Mouse (Mus musculus): ENCODE results near the gene Mtcl1.
A peak's percentile ranks its signal among the peaks of the same experiment; 100 is the strongest.

Mtcl1 gene

DNA sequence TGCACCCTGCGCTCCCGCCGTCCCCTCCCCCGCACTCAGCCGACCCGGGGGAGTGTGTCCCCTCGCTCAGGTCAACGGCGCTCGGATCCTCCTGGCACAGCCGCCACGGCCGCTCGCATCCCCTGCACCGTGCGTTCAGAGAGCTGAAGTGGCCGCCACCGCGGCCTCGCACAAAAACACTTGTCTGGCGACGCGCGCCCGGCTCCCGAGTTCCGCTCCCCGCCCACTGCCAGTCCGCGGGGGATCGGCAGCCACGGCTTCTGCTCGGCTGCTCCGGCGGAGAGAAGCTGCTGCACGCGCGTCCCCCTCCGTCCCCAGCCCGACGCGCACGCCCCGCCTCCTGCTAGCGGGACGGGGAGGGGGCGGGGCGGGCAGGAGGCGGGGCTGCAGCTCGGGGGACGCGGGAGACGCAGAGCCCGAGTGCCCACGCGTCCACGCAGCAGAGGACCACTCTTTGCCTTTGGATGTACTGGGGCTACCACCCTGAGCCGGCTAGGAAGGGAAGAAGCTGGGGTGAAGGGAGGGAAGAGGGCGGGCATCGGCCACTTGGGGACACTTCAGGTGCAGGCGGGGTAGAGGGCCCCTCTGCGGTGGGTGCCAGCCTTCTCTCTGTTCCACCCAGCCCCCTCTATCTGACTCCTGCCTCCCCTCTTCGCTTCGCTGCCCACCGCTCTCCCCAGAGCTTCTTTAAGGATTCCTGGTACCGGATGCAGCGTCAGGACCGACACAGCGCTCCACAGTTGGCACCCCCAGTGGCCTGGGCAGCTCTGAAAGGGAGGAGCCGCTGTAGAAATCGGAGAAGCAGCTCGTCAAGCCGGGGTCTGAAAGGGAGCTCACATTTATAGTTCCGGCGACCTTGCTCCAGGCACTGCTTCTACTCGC lies at the start of gene Mtcl1:
Gene Mtcl1 (minus strand): TSS at position 291 of the 882 bp plus-strand sequence.
- DNase-seq (ENCODE audit: low spot score in 2 of 2), result peak in 1 of 2 experiments; percentile 63

GRCm38 (mm10) chr17:66498598-66498997 lies 49.0 kb upstream of the Mtcl1 start:
- DNase-seq (ENCODE audit: low spot score in 2 of 2), result no peak

DNA sequence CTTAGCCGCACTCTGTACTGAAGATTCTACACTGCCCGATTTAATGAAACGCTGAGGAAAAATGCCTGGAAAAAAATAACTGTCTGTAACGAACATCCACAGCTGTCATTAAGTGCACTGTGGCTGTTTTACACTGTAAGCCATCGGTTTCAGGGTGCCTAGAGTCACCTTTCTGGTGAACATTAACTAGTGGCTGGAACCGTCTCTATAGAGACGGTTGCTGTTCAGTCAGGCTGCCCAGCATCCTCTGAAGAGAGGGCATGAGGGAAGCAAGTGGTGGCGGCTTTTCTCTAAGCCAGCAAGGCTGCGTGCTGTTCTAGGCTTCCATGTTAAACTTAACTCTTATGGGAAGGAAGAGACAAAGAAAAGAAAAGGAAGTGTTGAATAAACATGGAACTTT lies 47.0 kb upstream of the Mtcl1 start:
- DNase-seq (ENCODE audit: low spot score in 2 of 2), result no peak

DNA sequence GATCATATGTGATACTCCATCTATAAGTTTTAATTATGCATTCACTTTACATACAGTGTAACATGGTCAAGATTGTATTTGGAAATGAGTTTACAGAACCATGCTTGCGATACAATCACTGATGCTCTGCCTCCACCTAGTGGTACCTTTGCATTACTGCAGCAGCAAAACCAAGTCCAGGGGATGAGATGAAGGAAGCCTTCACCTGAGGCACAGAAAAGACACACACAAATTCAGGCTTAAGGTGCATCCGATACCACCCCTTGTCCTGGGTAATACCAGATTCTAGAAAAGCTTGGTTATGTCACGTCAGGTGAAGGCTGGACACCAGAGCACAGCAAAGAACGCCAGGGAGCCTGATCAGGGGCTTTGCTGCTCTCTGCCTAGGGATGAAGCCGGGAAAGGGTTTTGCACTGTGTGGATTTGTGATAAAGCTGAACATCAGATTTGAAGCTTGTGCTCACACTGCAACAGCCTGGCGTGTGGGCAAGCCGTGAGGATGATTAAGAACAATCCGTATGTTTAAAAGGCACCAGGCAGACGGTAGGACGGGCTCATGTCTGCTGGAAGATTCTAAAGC lies 40.6 kb upstream of the Mtcl1 start:
- no peak for DNase-seq (ENCODE audit: low spot score in 2 of 2)

GRCm38 (mm10) chr17:66486576-66486975 lies 37.0 kb upstream of the Mtcl1 start:
- DNase-seq (ENCODE audit: low spot score in 2 of 2), result no peak

DNA sequence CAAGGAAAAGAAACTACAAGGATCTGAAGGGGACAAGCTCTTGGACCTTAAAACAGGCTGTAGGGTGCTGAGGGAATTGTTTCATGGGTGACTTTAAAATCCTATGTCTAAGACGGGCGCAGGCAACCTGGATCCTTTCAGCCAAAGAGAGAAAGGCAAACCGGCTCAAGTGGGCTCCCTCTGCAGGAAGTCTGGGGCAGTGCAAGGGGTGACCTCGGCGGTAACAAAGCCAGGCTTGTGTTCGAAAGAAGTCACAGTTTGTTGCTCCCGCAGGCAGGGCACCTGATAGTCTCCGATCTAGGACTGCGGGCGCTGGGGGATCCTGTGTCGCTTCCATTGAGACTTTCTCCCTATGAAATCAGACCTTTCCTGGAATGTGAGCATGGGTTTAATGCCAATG lies 36.2 kb upstream of the Mtcl1 start:
- peak; percentile 52 to 78 for DNase-seq (ENCODE audit: low spot score in 2 of 2)

DNA sequence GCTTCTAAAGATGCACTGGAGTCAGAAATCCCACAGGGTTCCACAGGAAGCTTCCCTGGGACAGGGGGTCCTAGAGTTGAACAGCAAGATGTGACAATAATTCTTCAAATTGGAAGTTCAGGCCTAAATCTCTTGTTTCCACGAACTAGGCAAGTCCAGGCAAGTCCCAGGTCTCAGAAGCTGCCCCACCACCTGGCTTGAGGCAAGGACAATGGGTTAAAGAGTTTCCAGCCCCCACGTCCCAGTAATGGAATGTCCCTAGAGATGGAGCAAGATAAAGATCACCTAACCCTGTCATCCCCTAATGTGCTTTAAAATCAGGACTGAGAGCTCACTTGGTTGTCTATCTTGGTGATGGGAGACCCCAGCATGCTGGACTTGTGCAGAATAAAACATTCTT lies 35.4 kb upstream of the Mtcl1 start:
- DNase-seq (ENCODE audit: low spot score in 2 of 2), result no peak

- DNase-seq (ENCODE audit: low spot score in 2 of 2), result no peak
Observed at GRCm38 (mm10) chr17:66483651-66484454, 34.3 kb upstream of the Mtcl1 start.

DNA sequence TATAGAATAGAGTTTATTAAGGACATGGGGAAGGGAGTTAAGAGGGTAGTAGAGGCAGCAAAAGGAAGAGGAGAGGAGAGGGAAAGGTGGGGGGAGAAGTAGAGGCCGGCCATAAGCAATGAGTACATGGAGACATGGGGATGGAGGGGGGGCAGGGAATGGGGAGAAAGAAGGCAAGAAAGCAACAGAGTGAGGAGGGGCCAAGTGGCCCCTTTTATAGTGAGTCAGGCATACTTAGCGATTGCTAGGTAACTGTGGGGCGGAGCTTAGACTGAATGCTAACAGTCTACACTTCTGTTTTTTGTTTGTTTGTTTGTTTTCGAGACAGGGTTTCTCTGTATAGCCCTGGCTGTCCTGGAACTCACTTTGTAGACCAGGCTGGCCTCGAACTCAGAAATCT lies 31.7 kb upstream of the Mtcl1 start:
- DNase-seq (ENCODE audit: low spot score in 2 of 2), result no peak

GRCm38 (mm10) chr17:66480491-66481278 lies 31.1 kb upstream of the Mtcl1 start:
- no peak for DNase-seq (ENCODE audit: low spot score in 2 of 2)

DNA sequence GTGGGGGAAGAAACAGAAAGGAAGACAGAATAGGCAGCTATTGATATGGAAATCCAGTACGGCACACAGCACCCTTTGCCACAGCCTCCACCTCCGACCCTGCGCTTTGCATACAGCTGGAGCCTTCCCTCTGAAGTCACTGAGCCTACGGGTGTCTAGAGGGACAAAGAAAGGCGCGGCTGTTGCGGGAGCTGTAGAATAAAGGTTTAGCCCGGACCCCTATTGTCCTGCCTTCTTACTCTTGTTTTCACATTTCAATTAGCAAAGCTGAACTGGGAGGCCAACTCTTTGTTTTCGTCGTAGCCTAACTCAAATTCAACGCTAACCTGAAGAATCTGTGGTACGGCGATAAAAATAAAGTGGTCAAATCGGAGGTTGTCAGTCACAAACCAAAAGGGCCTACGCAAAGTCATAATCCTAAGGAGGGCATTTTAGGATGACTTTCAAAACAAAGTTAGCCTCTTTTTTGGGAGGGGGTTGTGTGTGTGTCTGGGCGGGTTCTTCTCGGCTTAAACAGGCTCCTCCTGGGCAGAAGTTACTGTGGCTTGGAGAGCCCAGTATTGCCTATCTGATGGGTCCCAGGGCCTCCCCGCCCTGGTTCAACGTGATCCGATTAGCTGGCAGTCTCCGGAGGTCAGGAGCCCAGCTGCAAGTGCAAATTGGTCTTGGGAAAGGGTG lies 30.4 kb upstream of the Mtcl1 start:
- no peak for DNase-seq (ENCODE audit: low spot score in 2 of 2)

DNA sequence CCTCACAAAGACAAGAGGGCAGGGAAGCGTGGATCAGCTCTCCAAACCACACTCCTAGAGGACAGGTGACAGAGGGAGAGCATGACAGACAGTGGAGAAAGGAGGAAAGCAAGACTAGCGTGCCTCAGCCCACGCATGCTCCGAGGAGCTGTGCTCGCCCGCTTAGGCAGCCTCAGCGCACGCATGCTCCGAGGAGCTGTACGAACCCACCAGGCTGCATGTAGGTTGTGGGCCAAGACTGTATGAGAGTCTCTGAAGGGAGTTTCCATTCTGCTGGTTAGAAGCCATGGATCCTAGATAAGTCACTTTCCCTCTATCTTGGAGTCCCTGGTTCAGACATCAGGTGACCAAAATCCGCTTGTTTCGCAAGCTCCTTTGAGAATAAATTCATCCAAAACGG lies 29.8 kb upstream of the Mtcl1 start:
- DNase-seq (ENCODE audit: low spot score in 2 of 2), result no peak

DNA sequence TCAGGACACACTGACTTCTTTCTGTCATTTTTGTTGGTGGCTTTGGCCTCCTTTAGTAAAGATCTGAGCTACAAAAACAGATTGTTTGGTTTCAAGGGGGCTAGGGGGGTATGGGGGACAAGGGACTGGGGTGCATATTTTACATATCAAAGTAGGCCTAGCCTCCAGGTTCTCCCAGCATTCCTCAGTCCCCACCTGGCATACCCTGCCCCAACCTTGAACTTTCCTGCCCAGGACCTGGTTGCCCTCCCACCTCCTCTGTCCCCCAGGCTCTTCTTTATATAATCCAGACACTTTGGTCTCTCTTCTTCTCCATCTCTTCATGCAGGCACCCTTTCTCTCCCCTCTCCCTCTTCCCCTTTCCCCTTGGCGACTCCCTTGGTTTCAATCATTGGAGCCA lies 23.7 kb upstream of the Mtcl1 start:
- no peak for DNase-seq (ENCODE audit: low spot score in 2 of 2)

GRCm38 (mm10) chr17:66471775-66472174 lies 22.2 kb upstream of the Mtcl1 start:
- DNase-seq (ENCODE audit: low spot score in 2 of 2), result no peak

DNA sequence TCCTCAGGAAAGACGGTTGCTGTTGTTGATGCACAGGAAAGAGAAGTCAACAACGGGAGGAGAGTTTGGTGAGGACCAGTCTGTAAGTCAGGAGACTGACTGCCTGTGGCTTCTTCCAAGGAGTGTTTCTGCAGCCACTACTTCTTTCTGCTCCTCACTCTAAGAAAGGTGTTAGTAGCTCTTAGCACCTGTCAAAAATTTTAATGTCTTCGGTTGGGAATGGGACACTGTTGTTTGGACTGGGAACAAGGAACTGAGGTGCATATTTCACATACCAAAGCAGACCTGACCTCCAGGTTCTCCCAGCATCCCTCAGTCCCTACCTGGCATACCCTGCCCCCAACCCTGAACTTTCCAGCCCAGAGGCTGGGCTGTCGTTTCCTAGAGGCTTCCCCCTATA lies 21.7 kb upstream of the Mtcl1 start:
- no peak for DNase-seq (ENCODE audit: low spot score in 2 of 2)

DNA sequence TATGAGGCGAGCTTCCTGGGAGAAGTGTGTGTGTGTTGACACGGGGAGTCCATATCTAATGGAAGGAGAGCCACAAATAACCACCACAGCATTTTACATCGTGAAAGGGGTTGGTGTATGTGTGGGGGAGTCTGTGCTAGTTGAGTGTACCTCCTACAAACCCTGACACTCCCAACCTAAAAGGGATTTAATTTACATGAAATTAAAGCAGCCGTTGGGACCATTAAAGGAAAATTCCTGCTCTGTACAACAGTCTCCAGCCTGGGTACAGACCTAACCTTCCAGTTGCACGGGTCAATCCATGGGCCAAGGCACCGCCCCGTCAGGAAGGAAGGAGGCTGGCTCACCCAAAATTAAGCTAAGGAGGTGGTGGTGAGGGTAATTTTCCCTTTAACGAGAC lies 20.5 kb upstream of the Mtcl1 start:
- no peak for DNase-seq (ENCODE audit: low spot score in 2 of 2)

DNA sequence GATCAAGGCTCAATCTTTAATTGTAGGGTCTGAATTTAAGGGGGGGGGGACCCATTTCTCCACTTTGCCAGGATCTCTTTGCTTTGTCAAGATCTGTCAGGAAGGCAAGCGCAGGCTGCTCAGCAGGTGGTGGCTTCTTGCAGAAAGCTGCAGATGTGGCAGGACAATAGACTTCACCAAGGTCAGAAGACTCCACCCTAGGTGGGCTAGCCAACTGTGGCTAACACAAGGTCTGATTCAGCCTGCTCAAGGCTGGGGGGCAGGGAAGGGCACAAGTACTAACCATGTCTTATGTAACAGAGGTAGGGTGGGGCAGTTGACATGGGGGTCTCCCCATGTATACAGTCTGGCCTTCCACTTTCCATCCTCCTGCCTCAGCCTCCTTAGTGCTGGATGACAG lies 7.7 kb upstream of the Mtcl1 start:
- DNase-seq (ENCODE audit: low spot score in 2 of 2), result no peak

DNA sequence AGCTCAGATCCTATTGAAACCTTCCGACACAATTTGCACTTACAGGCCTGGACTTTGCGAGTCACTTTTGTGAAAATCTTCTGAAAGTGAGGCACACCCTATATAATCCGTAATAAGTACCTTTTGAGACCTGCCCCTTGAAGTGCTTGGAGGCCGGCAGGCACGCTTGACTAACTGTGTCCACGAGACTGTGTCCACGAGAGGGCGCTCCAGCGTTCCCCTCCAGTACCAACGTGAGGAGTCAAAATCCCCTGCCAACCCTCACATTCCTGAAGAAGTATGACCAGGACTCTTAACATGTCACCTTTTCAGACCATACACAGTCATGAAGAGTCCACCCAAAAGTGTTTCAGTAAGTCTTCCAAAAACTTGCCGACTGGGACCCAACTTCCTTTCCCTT lies 1.6 kb upstream of the Mtcl1 start:
- DNase-seq (ENCODE audit: low spot score in 2 of 2), result peak; percentile 71 to 89

GRCm38 (mm10) chr17:66450526-66451070 lies 1.0 kb upstream of the Mtcl1 start:
- no peak for DNase-seq (ENCODE audit: low spot score in 2 of 2)

- peak in 1 of 2 experiments; percentile 32 for DNase-seq (ENCODE audit: low spot score in 2 of 2)
Observed at GRCm38 (mm10) chr17:66448421-66449405, 837 bp downstream of the Mtcl1 start.
